Mouse (Mus musculus): ENCODE data around the gene Fnbp1l.

Gene Fnbp1l

GRCm38 (mm10) chr3:122620285-122620931, 893 bp upstream of the Fnbp1l start:
- H3K36me3 ChIP-seq (ENCODE audit: control insufficient read depth, insufficient read depth, low read length, poor library complexity, severe bottlenecking): no peaks in the 10 kb centered on the region
- no peaks in the 10 kb centered on the region for H3K27me3 ChIP-seq (ENCODE audit: control insufficient read depth, insufficient read depth, low read length, poor library complexity, severe bottlenecking)
- DNase-seq (ENCODE audit: low read depth, low spot score): peak; percentile 44

GRCm38 (mm10) chr3:122619931-122620284, 393 bp upstream of the Fnbp1l start:
- H3K27me3 ChIP-seq (ENCODE audit: control insufficient read depth, insufficient read depth, low read length, poor library complexity, severe bottlenecking): no peaks in the 10 kb centered on the region
- no peaks in the 10 kb centered on the region for H3K36me3 ChIP-seq (ENCODE audit: control insufficient read depth, insufficient read depth, low read length, poor library complexity, severe bottlenecking)
- DNase-seq (ENCODE audit: low read depth, low spot score): peak; percentile 17

- H3K36me3 ChIP-seq (ENCODE audit: control insufficient read depth, insufficient read depth, low read length, poor library complexity, severe bottlenecking): no peaks in the 10 kb centered on the region
- no peaks in the 10 kb centered on the region for H3K27me3 ChIP-seq (ENCODE audit: control insufficient read depth, insufficient read depth, low read length, poor library complexity, severe bottlenecking)
- peak; percentile 19 for DNase-seq (ENCODE audit: low read depth, low spot score)
Measured at GRCm38 (mm10) chr3:122618402-122618801, 1.1 kb downstream of the Fnbp1l start.

- DNase-seq (ENCODE audit: low read depth, low spot score): no peak
- Histone ChIP-seq H3K27me3 (ENCODE audit: control insufficient read depth, insufficient read depth, low read length, poor library complexity, severe bottlenecking) (no peaks in the 10 kb centered on the region), H3K36me3 (ENCODE audit: control insufficient read depth, insufficient read depth, low read length, poor library complexity, severe bottlenecking) (no peaks in the 10 kb centered on the region)
Measured at GRCm38 (mm10) chr3:122617613-122618340, 1.7 kb downstream of the Fnbp1l start.

GRCm38 (mm10) chr3:122612537-122612936, 7.0 kb downstream of the Fnbp1l start:
- no peaks in the 10 kb centered on the region for H3K36me3 ChIP-seq (ENCODE audit: control insufficient read depth, insufficient read depth, low read length, poor library complexity, severe bottlenecking)
- no peaks in the 10 kb centered on the region for H3K27me3 ChIP-seq (ENCODE audit: control insufficient read depth, insufficient read depth, low read length, poor library complexity, severe bottlenecking)
- DNase-seq (ENCODE audit: low read depth, low spot score): no peak

- Histone ChIP-seq H3K27me3 (ENCODE audit: control insufficient read depth, insufficient read depth, low read length, poor library complexity, severe bottlenecking) (no peaks in the 10 kb centered on the region), H3K36me3 (ENCODE audit: control insufficient read depth, insufficient read depth, low read length, poor library complexity, severe bottlenecking) (no peaks in the 10 kb centered on the region)
- no peak for DNase-seq (ENCODE audit: low read depth, low spot score)
Measured at GRCm38 (mm10) chr3:122611761-122612160, 7.8 kb downstream of the Fnbp1l start.

- Histone ChIP-seq H3K27me3 (ENCODE audit: control insufficient read depth, insufficient read depth, low read length, poor library complexity, severe bottlenecking) (no peaks in the 10 kb centered on the region), H3K36me3 (ENCODE audit: control insufficient read depth, insufficient read depth, low read length, poor library complexity, severe bottlenecking) (no peaks in the 10 kb centered on the region)
- peak; percentile 12 for DNase-seq (ENCODE audit: low read depth, low spot score)
Measured at GRCm38 (mm10) chr3:122606105-122606801, 13.3 kb downstream of the Fnbp1l start.

GRCm38 (mm10) chr3:122603229-122603628, 16.3 kb downstream of the Fnbp1l start:
- H3K27me3 ChIP-seq (ENCODE audit: control insufficient read depth, insufficient read depth, low read length, poor library complexity, severe bottlenecking): no peaks in the 10 kb centered on the region
- no peak for DNase-seq (ENCODE audit: low read depth, low spot score)
- no peaks in the 10 kb centered on the region for H3K36me3 ChIP-seq (ENCODE audit: control insufficient read depth, insufficient read depth, low read length, poor library complexity, severe bottlenecking)

- Histone ChIP-seq H3K36me3 (ENCODE audit: control insufficient read depth, insufficient read depth, low read length, poor library complexity, severe bottlenecking) (no peaks in the 10 kb centered on the region), H3K27me3 (ENCODE audit: control insufficient read depth, insufficient read depth, low read length, poor library complexity, severe bottlenecking) (no peaks in the 10 kb centered on the region)
- DNase-seq (ENCODE audit: low read depth, low spot score): no peak
Measured at GRCm38 (mm10) chr3:122602370-122602769, 17.1 kb downstream of the Fnbp1l start.

GRCm38 (mm10) chr3:122599291-122599690, 20.2 kb downstream of the Fnbp1l start:
- H3K36me3 ChIP-seq (ENCODE audit: control insufficient read depth, insufficient read depth, low read length, poor library complexity, severe bottlenecking): no peaks in the 10 kb centered on the region
- DNase-seq (ENCODE audit: low read depth, low spot score): no peak
- H3K27me3 ChIP-seq (ENCODE audit: control insufficient read depth, insufficient read depth, low read length, poor library complexity, severe bottlenecking): no peaks in the 10 kb centered on the region

GRCm38 (mm10) chr3:122590804-122591203, 28.7 kb downstream of the Fnbp1l start:
- no peaks in the 10 kb centered on the region for H3K36me3 ChIP-seq (ENCODE audit: control insufficient read depth, insufficient read depth, low read length, poor library complexity, severe bottlenecking)
- no peak for DNase-seq (ENCODE audit: low read depth, low spot score)
- no peaks in the 10 kb centered on the region for H3K27me3 ChIP-seq (ENCODE audit: control insufficient read depth, insufficient read depth, low read length, poor library complexity, severe bottlenecking)

GRCm38 (mm10) chr3:122590346-122590745, 29.2 kb downstream of the Fnbp1l start:
- no peaks in the 10 kb centered on the region for H3K27me3 ChIP-seq (ENCODE audit: control insufficient read depth, insufficient read depth, low read length, poor library complexity, severe bottlenecking)
- DNase-seq (ENCODE audit: low read depth, low spot score): no peak
- H3K36me3 ChIP-seq (ENCODE audit: control insufficient read depth, insufficient read depth, low read length, poor library complexity, severe bottlenecking): no peaks in the 10 kb centered on the region

- DNase-seq (ENCODE audit: low read depth, low spot score): no peak
- no peaks in the 10 kb centered on the region for H3K36me3 ChIP-seq (ENCODE audit: control insufficient read depth, insufficient read depth, low read length, poor library complexity, severe bottlenecking)
Measured at GRCm38 (mm10) chr3:122586918-122587641, 32.4 kb downstream of the Fnbp1l start.

GRCm38 (mm10) chr3:122577360-122577759, 42.2 kb downstream of the Fnbp1l start:
- Histone ChIP-seq H3K27me3 (ENCODE audit: control insufficient read depth, insufficient read depth, low read length, poor library complexity, severe bottlenecking) (no peaks in the 10 kb centered on the region), H3K36me3 (ENCODE audit: control insufficient read depth, insufficient read depth, low read length, poor library complexity, severe bottlenecking) (no peaks in the 10 kb centered on the region)
- DNase-seq (ENCODE audit: low read depth, low spot score): peak; percentile 2

More at GRCm38 (mm10) chr3:122586918-122587641, 32.4 kb downstream of the Fnbp1l start:
- H3K27me3 ChIP-seq (ENCODE audit: control insufficient read depth, insufficient read depth, low read length, poor library complexity, severe bottlenecking): no peaks in the 10 kb centered on the region

GRCm38 (mm10) chr3:122574921-122575320, 44.6 kb downstream of the Fnbp1l start:
- DNase-seq (ENCODE audit: low read depth, low spot score): no peak
- Histone ChIP-seq H3K27me3 (ENCODE audit: control insufficient read depth, insufficient read depth, low read length, poor library complexity, severe bottlenecking) (no peaks in the 10 kb centered on the region), H3K36me3 (ENCODE audit: control insufficient read depth, insufficient read depth, low read length, poor library complexity, severe bottlenecking) (no peaks in the 10 kb centered on the region)

All from splenic B cell, adult 2 months (primary cell).